Mouse (Mus musculus): Measurements from ENCODE around the gene Clint1. TPM values are rescaled to one million over a fixed set of nuclear protein-coding genes. Genes with fewer than 3 reads are reported as not detected.

The Clint1 gene
- polyA plus RNA-seq, 1 experiment: 59.2 TPM

DNA sequence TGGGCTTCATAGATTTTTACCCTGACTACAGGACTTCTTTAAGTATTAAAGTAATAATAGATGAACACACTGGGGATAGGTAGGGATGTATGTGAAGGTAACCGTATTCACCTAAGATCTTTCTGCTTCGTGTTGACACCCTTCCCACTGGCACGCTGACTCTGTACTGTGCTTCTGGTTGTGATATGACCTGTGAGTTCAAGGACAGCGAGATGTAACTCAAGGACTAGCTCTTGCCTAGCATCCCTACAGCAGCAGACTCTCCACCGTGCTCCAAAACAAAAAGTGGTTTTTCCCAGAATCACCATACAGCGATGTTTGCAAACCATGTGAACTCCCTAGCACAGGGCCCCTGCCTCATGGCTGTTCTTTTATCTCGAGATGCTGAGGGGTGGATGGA lies 56.2 kb downstream of the Clint1 start:
- Histone ChIP-seq H3K27ac (ENCODE audit: insufficient read depth, low read depth, low read length) (no peak overlapping the region), H3K4me3 (ENCODE audit: low read depth, low read length) (no peak overlapping the region), H3K4me1 (ENCODE audit: control insufficient read depth, insufficient read depth, insufficient read length, low read length) (no peaks in the 10 kb centered on the region), H3K27me3 (ENCODE audit: control insufficient read depth, insufficient read depth, low read length) (no peaks in the 10 kb centered on the region), H3K36me3 (ENCODE audit: control insufficient read depth, insufficient read depth, low read length) (peaks cover 53% of the 10 kb centered on the region)
- 88% methylated on average over 7 of the region's 7 CpGs for WGBS
- no peak for TF ChIP-seq POLR2A (IDR thresholded peaks at IDR 0.05; ENCODE audit: low read depth, low read length)
- no peak for TF ChIP-seq CTCF (IDR thresholded peaks at IDR 0.05; ENCODE audit: extremely low read depth, insufficient read length, insufficient replicate concordance, low read depth, low read length)

- Histone ChIP-seq H3K27me3 (ENCODE audit: control insufficient read depth, insufficient read depth, low read length) (no peaks in the 10 kb centered on the region), H3K4me3 (ENCODE audit: low read depth, low read length) (no peak overlapping the region), H3K36me3 (ENCODE audit: control insufficient read depth, insufficient read depth, low read length) (peaks cover 46% of the 10 kb centered on the region), H3K27ac (ENCODE audit: insufficient read depth, low read depth, low read length) (no peak overlapping the region), H3K4me1 (ENCODE audit: control insufficient read depth, insufficient read depth, insufficient read length, low read length) (no peaks in the 10 kb centered on the region)
- TF ChIP-seq CTCF (IDR thresholded peaks at IDR 0.05; ENCODE audit: extremely low read depth, insufficient read length, insufficient replicate concordance, low read depth, low read length) (no peak), POLR2A (IDR thresholded peaks at IDR 0.05; ENCODE audit: low read depth, low read length) (no peak)
- 92% methylated on average over 7 of the region's 7 CpGs for WGBS
Observed at GRCm38 (mm10) chr11:45908894-45909293, 57.0 kb downstream of the Clint1 start.

DNA sequence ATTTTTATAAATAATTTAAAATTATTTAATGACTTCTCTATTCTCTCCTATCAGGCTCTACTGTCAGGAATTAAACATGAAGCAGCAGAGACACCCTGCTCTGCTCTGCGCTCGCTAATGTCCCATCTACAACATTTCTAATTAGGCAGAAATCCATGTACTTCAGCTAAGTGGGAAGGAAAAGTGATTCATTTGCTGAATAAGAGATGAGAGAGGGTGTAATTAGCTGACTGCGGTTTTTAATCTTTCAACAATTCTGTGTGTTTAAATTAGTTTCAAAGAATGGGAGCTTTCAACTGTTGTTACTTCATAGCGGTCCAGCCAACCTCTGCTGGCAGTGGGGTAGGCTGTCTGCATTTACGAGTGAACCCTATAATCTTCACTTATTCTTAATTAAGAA lies 58.9 kb downstream of the Clint1 start:
- H3K27ac ChIP-seq (ENCODE audit: insufficient read depth, low read depth, low read length): no peak overlapping the region
- WGBS: 95% methylated on average over 5 of the region's 5 CpGs
- no peak overlapping the region for H3K4me3 ChIP-seq (ENCODE audit: low read depth, low read length)
- H3K4me1 ChIP-seq (ENCODE audit: control insufficient read depth, insufficient read depth, insufficient read length, low read length): no peaks in the 10 kb centered on the region
- H3K36me3 ChIP-seq (ENCODE audit: control insufficient read depth, insufficient read depth, low read length): peaks cover 44% of the 10 kb centered on the region
- H3K27me3 ChIP-seq (ENCODE audit: control insufficient read depth, insufficient read depth, low read length): no peaks in the 10 kb centered on the region
- TF ChIP-seq CTCF (IDR thresholded peaks at IDR 0.05; ENCODE audit: extremely low read depth, insufficient read length, insufficient replicate concordance, low read depth, low read length) (no peak), POLR2A (IDR thresholded peaks at IDR 0.05; ENCODE audit: low read depth, low read length) (no peak)

DNA sequence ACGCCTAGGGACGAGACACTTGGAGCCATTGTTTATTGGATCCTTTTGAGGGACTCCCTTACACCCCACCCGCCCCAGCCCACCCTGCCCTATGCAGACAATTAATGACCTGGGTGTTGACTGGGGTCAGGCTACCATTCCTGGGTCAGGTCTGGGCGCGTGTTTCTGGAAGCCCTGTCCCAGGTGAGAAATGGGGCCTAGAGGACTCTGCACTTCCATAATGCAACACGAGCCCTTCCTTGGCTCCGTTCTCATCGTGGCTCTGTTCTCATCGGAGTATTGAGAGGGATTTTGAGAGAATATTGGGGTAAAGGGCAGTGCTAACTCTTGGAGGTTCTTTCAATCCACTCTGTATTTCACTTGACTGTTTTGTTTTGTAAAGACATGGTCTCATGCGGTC lies 64.3 kb downstream of the Clint1 start:
- H3K4me3 ChIP-seq (ENCODE audit: low read depth, low read length): no peak overlapping the region
- WGBS: 82% methylated on average over 10 of the region's 10 CpGs

DNA sequence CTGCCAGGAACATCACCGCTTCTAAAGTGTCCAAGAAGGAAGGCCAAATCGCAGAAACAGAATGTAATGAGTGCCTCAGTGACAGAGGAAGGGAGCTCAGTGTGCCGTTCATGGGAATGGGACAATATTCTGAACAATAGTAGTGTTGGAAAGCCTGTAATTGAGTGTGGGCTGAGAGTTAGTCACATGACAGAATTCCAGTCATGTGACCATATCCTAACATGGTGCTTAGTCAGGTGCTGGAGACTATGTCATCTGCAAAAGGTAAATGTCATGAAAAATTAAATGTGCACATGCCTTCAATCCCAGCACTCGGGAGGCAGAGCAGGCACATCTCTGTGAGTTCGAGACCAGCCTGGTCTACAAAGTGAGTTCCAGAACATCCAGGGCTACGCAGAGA lies 66.2 kb downstream of the Clint1 start:
- Histone ChIP-seq H3K36me3 (ENCODE audit: control insufficient read depth, insufficient read depth, low read length) (no peaks in the 10 kb centered on the region), H3K27ac (ENCODE audit: insufficient read depth, low read depth, low read length) (no peak overlapping the region), H3K27me3 (ENCODE audit: control insufficient read depth, insufficient read depth, low read length) (peaks cover 3% of the 10 kb centered on the region; the same call in 1 of the 2 replicates), H3K4me3 (ENCODE audit: low read depth, low read length) (no peak overlapping the region), H3K4me1 (ENCODE audit: control insufficient read depth, insufficient read depth, insufficient read length, low read length) (no peaks in the 10 kb centered on the region)
- TF ChIP-seq CTCF (IDR thresholded peaks at IDR 0.05; ENCODE audit: extremely low read depth, insufficient read length, insufficient replicate concordance, low read depth, low read length) (no peak), POLR2A (IDR thresholded peaks at IDR 0.05; ENCODE audit: low read depth, low read length) (no peak)
- 86% methylated on average over 6 of the region's 6 CpGs for WGBS

More for the DNA sequence above, 64.3 kb downstream of the Clint1 start:
- TF ChIP-seq POLR2A (IDR thresholded peaks at IDR 0.05; ENCODE audit: low read depth, low read length): no peak
- TF ChIP-seq CTCF (IDR thresholded peaks at IDR 0.05; ENCODE audit: extremely low read depth, insufficient read length, insufficient replicate concordance, low read depth, low read length): no peak
- H3K36me3 ChIP-seq (ENCODE audit: control insufficient read depth, insufficient read depth, low read length): peaks cover 1% of the 10 kb centered on the region; the same call in 1 of the 2 replicates
- H3K27ac ChIP-seq (ENCODE audit: insufficient read depth, low read depth, low read length): no peak overlapping the region
- H3K4me1 ChIP-seq (ENCODE audit: control insufficient read depth, insufficient read depth, insufficient read length, low read length): no peaks in the 10 kb centered on the region
- peaks cover 3% of the 10 kb centered on the region; the same call in 1 of the 2 replicates for H3K27me3 ChIP-seq (ENCODE audit: control insufficient read depth, insufficient read depth, low read length)

DNA sequence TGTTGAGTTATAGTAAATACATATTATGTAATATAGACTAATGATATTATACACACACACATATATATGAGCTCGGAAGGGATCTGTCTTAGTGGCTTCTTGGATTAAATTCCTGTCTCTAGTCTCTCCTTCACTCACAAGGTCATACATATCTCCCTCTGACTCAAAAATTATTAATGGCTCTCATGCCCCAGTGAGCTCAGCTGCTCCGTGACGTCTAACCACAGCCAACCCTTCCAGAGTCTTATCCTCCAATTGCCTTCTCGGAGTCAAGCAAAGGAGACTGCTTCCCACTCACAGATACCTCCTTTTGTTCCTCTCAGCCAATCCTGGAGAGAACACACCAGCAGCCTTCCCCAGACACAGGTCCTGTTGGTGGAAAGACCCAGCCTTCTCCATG lies 67.0 kb downstream of the Clint1 start:
- 80% methylated on average over 4 of the region's 4 CpGs for WGBS
- no peak for TF ChIP-seq POLR2A (IDR thresholded peaks at IDR 0.05; ENCODE audit: low read depth, low read length)
- TF ChIP-seq CTCF (IDR thresholded peaks at IDR 0.05; ENCODE audit: extremely low read depth, insufficient read length, insufficient replicate concordance, low read depth, low read length): no peak
- no peak overlapping the region for H3K4me3 ChIP-seq (ENCODE audit: low read depth, low read length)

GRCm38 (mm10) chr11:45921026-45921425 lies 69.2 kb downstream of the Clint1 start:
- 36% methylated on average over 8 of the region's 8 CpGs for WGBS
- no peak for TF ChIP-seq CTCF (IDR thresholded peaks at IDR 0.05; ENCODE audit: extremely low read depth, insufficient read length, insufficient replicate concordance, low read depth, low read length)
- TF ChIP-seq POLR2A (IDR thresholded peaks at IDR 0.05; ENCODE audit: low read depth, low read length): no peak
- H3K27ac ChIP-seq (ENCODE audit: insufficient read depth, low read depth, low read length): no peak overlapping the region
- H3K36me3 ChIP-seq (ENCODE audit: control insufficient read depth, insufficient read depth, low read length): no peaks in the 10 kb centered on the region
- H3K27me3 ChIP-seq (ENCODE audit: control insufficient read depth, insufficient read depth, low read length): peaks cover 3% of the 10 kb centered on the region; the same call in 1 of the 2 replicates
- no peaks in the 10 kb centered on the region for H3K4me1 ChIP-seq (ENCODE audit: control insufficient read depth, insufficient read depth, insufficient read length, low read length)
- H3K4me3 ChIP-seq (ENCODE audit: low read depth, low read length): no peak overlapping the region

More for the DNA sequence above, 67.0 kb downstream of the Clint1 start:
- H3K36me3 ChIP-seq (ENCODE audit: control insufficient read depth, insufficient read depth, low read length): no peaks in the 10 kb centered on the region
- no peak overlapping the region for H3K27ac ChIP-seq (ENCODE audit: insufficient read depth, low read depth, low read length)
- H3K4me1 ChIP-seq (ENCODE audit: control insufficient read depth, insufficient read depth, insufficient read length, low read length): no peaks in the 10 kb centered on the region
- peaks cover 3% of the 10 kb centered on the region; the same call in 1 of the 2 replicates for H3K27me3 ChIP-seq (ENCODE audit: control insufficient read depth, insufficient read depth, low read length)

All from small intestine, adult 2 months (tissue).